Mouse (Mus musculus): ENCODE measurements around the gene Gm21985. TPM values are rescaled to one million over a fixed set of nuclear protein-coding genes. Genes with fewer than 3 reads are reported as not detected.

Gm21985 gene
- polyA plus RNA-seq, 1 experiment from 2014 or later: not detected

DNA sequence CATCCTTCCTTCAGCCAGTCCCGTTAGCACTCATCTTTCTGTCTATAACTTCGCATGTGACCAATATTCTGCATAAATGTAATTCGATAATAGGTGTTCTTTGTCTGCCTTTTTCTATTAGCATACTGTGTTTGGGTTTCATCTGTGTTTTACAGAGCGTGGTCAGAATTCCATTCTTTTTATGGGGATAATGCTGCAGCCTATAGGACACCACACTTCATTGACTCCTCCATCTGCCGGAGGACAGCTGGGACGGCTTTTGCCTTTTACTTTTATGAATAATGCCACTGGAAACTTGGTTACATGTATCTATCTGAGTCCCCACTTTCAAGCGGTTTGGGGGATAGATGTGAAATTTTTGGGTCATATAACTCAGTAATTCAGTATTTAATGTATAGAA lies 49.5 kb downstream of the Gm21985 start:
- Histone ChIP-seq H3K27me3 (replicated peaks; ENCODE audit: insufficient read depth, low read length) (no peaks in the 10 kb centered on the region), H3K27ac (ENCODE audit: low read length) (no peak overlapping the region), H3K9me3 (ENCODE audit: low read length) (no peaks in the 10 kb centered on the region), H3K36me3 (ENCODE audit: insufficient read depth, low read length) (no peaks in the 10 kb centered on the region), H3K4me3 (ENCODE audit: low read depth, low read length) (no peak overlapping the region), H3K4me2 (replicated peaks; ENCODE audit: low read depth, low read length) (no peak overlapping the region), H3K9ac (replicated peaks; ENCODE audit: low read depth) (no peak overlapping the region), H3K4me1 (ENCODE audit: insufficient read depth, low read depth, low read length) (no peaks in the 10 kb centered on the region)
- ATAC-seq (no peak), DNase-seq (ENCODE audit: low spot score) (no peak)
- 91% methylated on average over 7 of the region's 7 CpGs for WGBS
- TF ChIP-seq EP300 (IDR thresholded peaks at IDR 0.05): no peak
- no peak for TF ChIP-seq CTCF (IDR thresholded peaks at IDR 0.05)

DNA sequence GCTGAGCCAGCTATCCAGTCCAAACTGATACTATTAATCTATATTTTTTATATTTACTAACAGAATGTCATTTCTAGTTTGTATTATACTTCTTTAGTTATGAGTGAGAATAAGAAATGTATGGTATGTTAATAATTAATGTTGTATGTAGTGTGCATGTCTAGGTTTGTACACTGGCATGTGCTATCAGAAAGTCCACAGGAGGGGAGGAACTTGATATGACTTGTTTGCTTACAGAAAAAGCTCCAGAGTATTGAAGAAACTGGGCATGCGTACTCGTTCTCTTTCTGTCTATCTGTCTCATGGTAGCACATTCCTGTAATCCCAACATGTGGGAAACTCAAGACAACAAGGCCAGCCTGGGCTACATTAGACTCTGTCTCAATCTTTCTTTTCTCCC lies 52.1 kb downstream of the Gm21985 start:
- no peak for ATAC-seq
- H3K9ac ChIP-seq (replicated peaks; ENCODE audit: low read depth): no peak overlapping the region
- no peak for DNase-seq (ENCODE audit: low spot score)
- no peak overlapping the region for H3K27ac ChIP-seq (ENCODE audit: low read length)
- H3K9me3 ChIP-seq (ENCODE audit: low read length): no peaks in the 10 kb centered on the region
- H3K4me1 ChIP-seq (ENCODE audit: insufficient read depth, low read depth, low read length): no peaks in the 10 kb centered on the region
- TF ChIP-seq EP300 (IDR thresholded peaks at IDR 0.05) (no peak), CTCF (IDR thresholded peaks at IDR 0.05) (no peak)
- no peak overlapping the region for H3K4me2 ChIP-seq (replicated peaks; ENCODE audit: low read depth, low read length)
- no peak overlapping the region for H3K4me3 ChIP-seq (ENCODE audit: low read depth, low read length)
- H3K36me3 ChIP-seq (ENCODE audit: insufficient read depth, low read length): no peaks in the 10 kb centered on the region
- 83% methylated on average over 2 of the region's 2 CpGs for WGBS
- H3K27me3 ChIP-seq (replicated peaks; ENCODE audit: insufficient read depth, low read length): no peaks in the 10 kb centered on the region

DNA sequence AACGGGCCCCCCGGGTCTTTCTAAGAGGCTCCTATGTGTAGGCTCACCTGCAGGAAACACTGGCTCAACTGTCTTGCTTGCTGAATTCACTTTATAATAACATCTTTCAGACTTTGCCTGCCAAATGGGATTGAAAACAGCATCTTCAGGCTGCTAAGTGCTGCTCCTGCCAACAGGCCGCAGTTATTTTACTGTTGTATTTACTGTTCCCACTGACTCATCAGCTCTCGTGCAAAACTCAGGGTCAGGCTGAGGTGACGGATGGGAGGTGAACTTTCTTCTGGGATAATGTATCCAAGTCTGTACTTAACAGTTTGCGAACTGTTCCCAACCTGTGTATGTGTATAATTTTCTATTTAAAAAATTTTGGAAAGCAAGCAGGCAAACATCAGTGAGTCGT lies 52.8 kb downstream of the Gm21985 start:
- Histone ChIP-seq H3K4me3 (ENCODE audit: low read depth, low read length) (no peak overlapping the region), H3K4me2 (replicated peaks; ENCODE audit: low read depth, low read length) (no peak overlapping the region), H3K27me3 (replicated peaks; ENCODE audit: insufficient read depth, low read length) (no peaks in the 10 kb centered on the region), H3K36me3 (ENCODE audit: insufficient read depth, low read length) (no peaks in the 10 kb centered on the region), H3K27ac (ENCODE audit: low read length) (no peak overlapping the region), H3K9ac (replicated peaks; ENCODE audit: low read depth) (no peak overlapping the region), H3K4me1 (ENCODE audit: insufficient read depth, low read depth, low read length) (no peaks in the 10 kb centered on the region), H3K9me3 (ENCODE audit: low read length) (no peaks in the 10 kb centered on the region)
- ATAC-seq (no peak), DNase-seq (ENCODE audit: low spot score) (no peak)
- WGBS: 68% methylated on average over 7 of the region's 7 CpGs
- TF ChIP-seq CTCF (IDR thresholded peaks at IDR 0.05): no peak
- TF ChIP-seq EP300 (IDR thresholded peaks at IDR 0.05): no peak

DNA sequence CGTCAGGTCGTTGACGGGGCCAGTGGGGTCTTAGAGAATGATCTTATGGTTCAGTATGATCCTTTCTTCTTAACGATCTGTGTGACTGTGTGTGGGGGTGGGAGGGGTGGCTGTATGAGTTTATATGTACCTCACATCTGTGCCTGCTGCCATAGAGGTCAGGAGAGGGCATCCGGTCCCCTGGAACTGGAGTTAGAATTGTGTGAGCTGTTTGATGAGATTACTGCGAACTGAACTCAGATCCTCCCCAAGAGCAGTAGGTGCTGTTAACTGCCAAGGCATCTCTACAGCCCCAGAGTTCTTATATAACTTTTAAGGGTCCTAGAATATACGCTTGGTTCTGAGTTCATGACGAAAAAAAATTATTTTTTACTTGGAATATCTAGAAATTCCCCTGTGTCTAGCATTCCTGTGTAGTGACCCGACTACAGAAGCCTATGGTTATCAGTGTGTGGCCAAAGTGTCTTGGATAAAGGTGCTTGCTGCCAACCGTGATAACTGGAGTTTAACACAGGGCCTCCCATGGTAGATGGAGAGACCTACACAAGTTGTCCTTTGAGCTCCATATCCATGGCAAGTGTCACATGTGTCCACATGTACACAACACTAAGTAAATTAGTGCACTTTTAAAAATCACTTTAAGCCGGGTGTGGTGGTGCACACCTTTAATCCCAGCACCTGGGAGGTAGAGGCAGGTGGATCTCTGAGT lies 62.1 kb downstream of the Gm21985 start:
- no peak overlapping the region for H3K4me2 ChIP-seq (replicated peaks; ENCODE audit: low read depth, low read length)
- H3K9me3 ChIP-seq (ENCODE audit: low read length): no peaks in the 10 kb centered on the region
- TF ChIP-seq CTCF (IDR thresholded peaks at IDR 0.05) (no peak), EP300 (IDR thresholded peaks at IDR 0.05) (no peak)
- no peak overlapping the region for H3K9ac ChIP-seq (replicated peaks; ENCODE audit: low read depth)
- no peaks in the 10 kb centered on the region for H3K36me3 ChIP-seq (ENCODE audit: insufficient read depth, low read length)
- DNase-seq (ENCODE audit: low spot score) (no peak), ATAC-seq (no peak)
- no peak overlapping the region for H3K27ac ChIP-seq (ENCODE audit: low read length)
- no peak overlapping the region for H3K4me3 ChIP-seq (ENCODE audit: low read depth, low read length)
- 86% methylated on average over 11 of the region's 11 CpGs for WGBS
- no peaks in the 10 kb centered on the region for H3K4me1 ChIP-seq (ENCODE audit: insufficient read depth, low read depth, low read length)
- no peaks in the 10 kb centered on the region for H3K27me3 ChIP-seq (replicated peaks; ENCODE audit: insufficient read depth, low read length)

DNA sequence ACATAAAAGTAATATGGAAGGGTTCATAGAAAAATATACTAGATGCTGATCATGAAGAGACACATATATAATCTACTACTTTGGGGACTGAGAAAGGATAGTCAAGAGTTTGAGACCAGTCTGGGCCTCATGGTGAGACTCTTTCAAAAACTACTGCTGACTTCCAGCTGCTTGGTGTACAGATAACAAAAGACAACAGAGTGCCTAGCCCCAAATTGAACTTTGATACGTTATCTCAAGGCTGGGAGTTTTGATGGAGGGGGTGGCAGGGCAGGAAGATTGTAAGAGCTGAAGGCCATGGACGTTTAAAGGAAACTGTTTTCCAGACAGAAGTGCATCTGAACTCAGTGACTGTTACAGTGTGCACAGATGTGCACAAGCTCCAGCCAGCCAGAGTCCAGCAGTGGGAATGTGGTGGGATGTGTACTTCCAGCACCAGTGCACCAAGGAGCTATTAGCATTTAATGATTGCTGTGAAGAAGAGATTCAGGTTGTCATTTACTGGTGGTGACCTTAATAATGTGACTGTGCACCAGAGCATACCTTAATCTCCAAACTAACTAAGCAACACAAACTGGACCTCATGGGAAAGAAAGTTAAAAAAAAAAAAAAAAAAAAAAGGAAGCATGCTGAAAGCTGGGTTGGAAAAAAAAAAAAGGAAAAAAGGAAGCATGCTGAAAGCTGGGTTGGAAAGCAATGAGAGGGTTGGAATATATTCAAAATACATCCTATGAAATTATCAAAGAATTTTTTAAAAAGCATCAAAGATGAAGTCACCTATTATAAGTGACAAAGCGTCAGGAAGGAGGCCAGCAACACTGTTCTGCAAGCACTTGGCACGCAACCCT lies 66.2 kb downstream of the Gm21985 start:
- Histone ChIP-seq H3K4me3 (ENCODE audit: low read depth, low read length) (no peak overlapping the region), H3K36me3 (ENCODE audit: insufficient read depth, low read length) (peaks cover 7% of the 10 kb centered on the region; the same call in 1 of the 2 replicates), H3K27me3 (replicated peaks; ENCODE audit: insufficient read depth, low read length) (no peaks in the 10 kb centered on the region), H3K4me2 (replicated peaks; ENCODE audit: low read depth, low read length) (no peak overlapping the region), H3K9ac (replicated peaks; ENCODE audit: low read depth) (no peak overlapping the region), H3K9me3 (ENCODE audit: low read length) (no peaks in the 10 kb centered on the region), H3K4me1 (ENCODE audit: insufficient read depth, low read depth, low read length) (no peaks in the 10 kb centered on the region), H3K27ac (ENCODE audit: low read length) (no peak overlapping the region)
- TF ChIP-seq EP300 (IDR thresholded peaks at IDR 0.05) (no peak), CTCF (IDR thresholded peaks at IDR 0.05) (no peak)
- 44% methylated on average over 4 of the region's 4 CpGs for WGBS
- DNase-seq (ENCODE audit: low spot score) (peak; percentile 28), ATAC-seq (no peak)

DNA sequence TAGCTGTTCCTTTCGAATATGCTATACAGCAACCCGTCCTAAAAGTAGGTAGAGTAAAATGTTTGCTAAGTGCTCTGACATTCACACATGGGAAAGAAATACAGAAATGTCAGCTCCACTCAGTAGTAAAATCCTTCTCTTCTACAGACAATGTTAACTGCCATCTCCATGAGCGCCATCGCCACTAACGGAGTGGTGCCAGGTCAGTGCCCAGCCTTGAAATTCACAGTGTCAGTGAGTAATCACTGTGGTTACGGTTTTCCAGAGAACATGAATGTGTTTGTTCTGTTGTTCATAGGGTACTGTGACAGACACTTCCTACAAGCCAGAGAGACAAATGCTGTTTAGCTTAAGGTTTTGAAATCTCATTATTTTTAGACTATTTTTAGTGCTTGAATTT lies 71.1 kb downstream of the Gm21985 start:
- ATAC-seq (no peak), DNase-seq (ENCODE audit: low spot score) (no peak)
- no peak overlapping the region for H3K27ac ChIP-seq (ENCODE audit: low read length)
- H3K4me1 ChIP-seq (ENCODE audit: insufficient read depth, low read depth, low read length): no peaks in the 10 kb centered on the region
- no peak overlapping the region for H3K4me3 ChIP-seq (ENCODE audit: low read depth, low read length)
- peaks cover 26% of the 10 kb centered on the region for H3K36me3 ChIP-seq (ENCODE audit: insufficient read depth, low read length)
- no peak overlapping the region for H3K9ac ChIP-seq (replicated peaks; ENCODE audit: low read depth)
- TF ChIP-seq EP300 (IDR thresholded peaks at IDR 0.05) (no peak), CTCF (IDR thresholded peaks at IDR 0.05) (no peak)
- 92% methylated on average over 6 of the region's 6 CpGs for WGBS
- no peak overlapping the region for H3K4me2 ChIP-seq (replicated peaks; ENCODE audit: low read depth, low read length)
- no peaks in the 10 kb centered on the region for H3K9me3 ChIP-seq (ENCODE audit: low read length)
- no peaks in the 10 kb centered on the region for H3K27me3 ChIP-seq (replicated peaks; ENCODE audit: insufficient read depth, low read length)
